Mouse (Mus musculus) megakaryocyte, embryonic 14.5 days (primary cell): ENCODE results near the gene Dis3l2.

ENCODE experiments used
- FLI1 ChIP-seq: IDR thresholded peaks from 2 replicates; pipeline ENCODE4 v1.6.1; 2012; ENCODE audit warnings: low read length, inconsistent platforms, mixed read lengths
- GATA1 ChIP-seq: IDR thresholded peaks from 3 replicates; pipeline ENCODE4 v1.6.1; 2012; ENCODE audit warnings: mixed read lengths, low read length, inconsistent platforms, borderline replicate concordance

- TF ChIP-seq GATA1, result no peak
- TF ChIP-seq FLI1, result no peak
Measured at GRCm38 (mm10) chr1:86969173-86969725, 265.6 kb downstream of the Dis3l2 start.
